Mouse (Mus musculus): ENCODE data around the gene Dnm3. TPM values are rescaled to one million over a fixed set of nuclear protein-coding genes. Genes with fewer than 3 reads are reported as not detected.
A peak's percentile ranks its signal among the peaks of the same experiment; 100 is the strongest.

Gene Dnm3
- polyA plus RNA-seq, 1 experiment from 2014 or later, result 12.9 TPM

- no peaks in the 10 kb centered on the region for H3K27me3 ChIP-seq (ENCODE audit: control insufficient read depth, insufficient read depth, low read length)
- H3K4me3 ChIP-seq (ENCODE audit: low read depth, low read length), result peak overlapping the region; percentile 38
- H3K36me3 ChIP-seq (ENCODE audit: control insufficient read depth, insufficient read depth, low read length), result no peaks in the 10 kb centered on the region
- H3K4me2 ChIP-seq (ENCODE audit: low read depth), result peak overlapping the region; percentile 32
- no peaks in the 10 kb centered on the region for H3K4me1 ChIP-seq (ENCODE audit: control insufficient read depth, insufficient read depth, low read length)
- no peaks in the 10 kb centered on the region for H3K9me3 ChIP-seq (ENCODE audit: control insufficient read depth, low read length)
- ATAC-seq (ENCODE audit: insufficient read depth, low FRiP score, low TSS enrichment) (no peak), DNase-seq (ENCODE audit: low spot score) (no peak)
- peak overlapping the region; percentile 50 for H3K9ac ChIP-seq (ENCODE audit: low read length)
- peak overlapping the region; percentile 79 for H3K27ac ChIP-seq (ENCODE audit: low read depth, low read length)
Measured at GRCm38 (mm10) chr1:162220891-162221290, 256.9 kb downstream of the Dnm3 start.

DNA sequence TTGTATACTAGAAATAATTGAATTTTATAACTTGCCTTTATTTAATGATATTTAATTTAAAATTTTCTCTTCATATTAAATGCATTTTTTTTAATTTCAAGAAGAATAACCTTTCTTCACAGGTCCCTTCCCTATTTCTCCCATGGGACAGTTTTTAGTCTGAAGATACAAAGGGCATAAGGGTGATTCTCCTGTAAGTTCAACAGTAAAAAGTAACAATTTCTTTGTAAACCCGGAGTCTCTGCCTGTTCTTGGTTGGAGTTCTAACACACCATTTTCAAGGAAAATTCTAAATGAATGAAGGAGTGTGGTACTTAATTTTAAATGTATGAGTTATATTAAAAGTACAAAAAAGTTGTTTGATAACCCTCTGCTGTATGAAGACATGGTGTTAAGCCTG is 258.1 kb downstream of the Dnm3 start:
- H3K9ac ChIP-seq (ENCODE audit: low read length), result peak overlapping the region; percentile 49; the same call in 1 of the 2 replicates
- no peak for DNase-seq (ENCODE audit: low spot score)
- WGBS, result 57% methylated on average over 1 of the region's 1 CpGs
- no peaks in the 10 kb centered on the region for H3K9me3 ChIP-seq (ENCODE audit: control insufficient read depth, low read length)
- no peaks in the 10 kb centered on the region; the same call in 1 of the 2 replicates for H3K4me1 ChIP-seq (ENCODE audit: control insufficient read depth, insufficient read depth, low read length)
- H3K27ac ChIP-seq (ENCODE audit: low read depth, low read length), result peak overlapping the region; percentile 79
- H3K4me2 ChIP-seq (ENCODE audit: low read depth), result no peak overlapping the region
- ATAC-seq (ENCODE audit: insufficient read depth, low FRiP score, low TSS enrichment), result no peak
- no peaks in the 10 kb centered on the region for H3K27me3 ChIP-seq (ENCODE audit: control insufficient read depth, insufficient read depth, low read length)
- H3K36me3 ChIP-seq (ENCODE audit: control insufficient read depth, insufficient read depth, low read length), result no peaks in the 10 kb centered on the region
- H3K4me3 ChIP-seq (ENCODE audit: low read depth, low read length), result peak overlapping the region; percentile 38

- H3K27me3 ChIP-seq (ENCODE audit: control insufficient read depth, insufficient read depth, low read length), result no peaks in the 10 kb centered on the region
- H3K27ac ChIP-seq (ENCODE audit: low read depth, low read length), result peak overlapping the region; percentile 94
- 64% methylated on average over 8 of the region's 8 CpGs for WGBS
- H3K4me1 ChIP-seq (ENCODE audit: control insufficient read depth, insufficient read depth, low read length), result no peaks in the 10 kb centered on the region; the same call in 1 of the 2 replicates
- no peak overlapping the region for H3K4me2 ChIP-seq (ENCODE audit: low read depth)
- H3K9me3 ChIP-seq (ENCODE audit: control insufficient read depth, low read length), result no peaks in the 10 kb centered on the region
- H3K4me3 ChIP-seq (ENCODE audit: low read depth, low read length), result peak overlapping the region; percentile 38
- DNase-seq (ENCODE audit: low spot score) (no peak), ATAC-seq (ENCODE audit: insufficient read depth, low FRiP score, low TSS enrichment) (no peak)
- H3K36me3 ChIP-seq (ENCODE audit: control insufficient read depth, insufficient read depth, low read length), result no peaks in the 10 kb centered on the region
- H3K9ac ChIP-seq (ENCODE audit: low read length), result peak overlapping the region; percentile 46
Measured at GRCm38 (mm10) chr1:162218530-162219180, 259.2 kb downstream of the Dnm3 start.

DNA sequence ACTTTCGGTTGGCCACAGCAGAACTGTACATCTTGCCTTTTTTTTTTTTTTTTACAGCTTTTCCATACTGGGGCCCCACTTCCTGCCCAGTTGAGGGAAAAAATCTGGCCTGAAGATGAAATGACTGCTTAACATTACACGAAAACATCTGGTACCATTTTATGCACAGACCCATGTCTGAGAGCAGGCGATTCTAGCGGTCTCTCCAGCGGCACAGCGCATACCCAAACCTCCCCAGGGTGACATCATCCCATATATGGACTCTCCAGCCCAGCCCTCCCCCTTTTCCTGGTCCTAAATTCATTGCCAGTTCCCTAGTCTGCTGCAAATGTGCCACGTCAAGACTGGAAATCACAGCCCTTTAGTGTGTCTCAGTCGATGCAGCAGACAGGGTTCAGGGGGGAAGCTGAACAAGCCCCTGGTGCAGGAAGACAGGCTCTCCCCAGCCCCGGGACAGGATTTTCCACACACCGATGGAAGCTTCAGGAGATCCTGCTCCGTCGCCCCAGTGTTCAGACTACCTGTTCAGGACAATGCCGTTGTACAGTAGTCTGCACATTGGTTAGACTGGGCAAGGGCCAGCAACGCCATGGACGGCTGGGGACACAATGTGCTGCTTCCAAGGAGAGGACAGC is 260.4 kb downstream of the Dnm3 start:
- no peaks in the 10 kb centered on the region for H3K36me3 ChIP-seq (ENCODE audit: control insufficient read depth, insufficient read depth, low read length)
- no peak overlapping the region for H3K4me2 ChIP-seq (ENCODE audit: low read depth)
- no peaks in the 10 kb centered on the region; the same call in 1 of the 2 replicates for H3K4me1 ChIP-seq (ENCODE audit: control insufficient read depth, insufficient read depth, low read length)
- peak overlapping the region; percentile 94 for H3K27ac ChIP-seq (ENCODE audit: low read depth, low read length)
- H3K9ac ChIP-seq (ENCODE audit: low read length), result peak overlapping the region; percentile 46
- no peaks in the 10 kb centered on the region for H3K27me3 ChIP-seq (ENCODE audit: control insufficient read depth, insufficient read depth, low read length)
- ATAC-seq (ENCODE audit: insufficient read depth, low FRiP score, low TSS enrichment), result peak; percentile 60
- no peaks in the 10 kb centered on the region for H3K9me3 ChIP-seq (ENCODE audit: control insufficient read depth, low read length)
- peak; percentile 75 for DNase-seq (ENCODE audit: low spot score)
- WGBS, result 50% methylated on average over 15 of the region's 15 CpGs
- peak overlapping the region; percentile 38 for H3K4me3 ChIP-seq (ENCODE audit: low read depth, low read length)

DNA sequence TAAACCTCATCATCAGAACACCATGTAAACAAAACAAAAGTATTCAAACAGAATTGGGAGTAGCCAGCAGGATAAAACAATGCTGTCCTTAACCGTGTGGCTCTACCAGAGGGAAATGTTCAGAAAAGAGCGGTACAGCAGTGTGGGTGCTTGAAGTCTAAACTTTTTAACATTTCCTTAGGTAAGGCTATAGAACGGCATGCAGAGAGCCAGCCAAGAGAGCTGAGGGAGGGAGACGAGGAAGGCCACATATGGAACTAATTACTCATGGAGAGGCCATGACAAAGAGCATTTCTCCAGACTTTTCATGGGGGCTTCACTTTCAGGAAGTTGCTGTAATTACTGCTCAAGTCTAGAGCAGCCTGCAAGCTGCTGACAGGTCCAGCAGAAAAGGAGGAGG is 261.2 kb downstream of the Dnm3 start:
- H3K4me1 ChIP-seq (ENCODE audit: control insufficient read depth, insufficient read depth, low read length), result no peaks in the 10 kb centered on the region; the same call in 1 of the 2 replicates
- no peak overlapping the region for H3K4me3 ChIP-seq (ENCODE audit: low read depth, low read length)
- no peak for ATAC-seq (ENCODE audit: insufficient read depth, low FRiP score, low TSS enrichment)
- no peaks in the 10 kb centered on the region for H3K36me3 ChIP-seq (ENCODE audit: control insufficient read depth, insufficient read depth, low read length)
- H3K4me2 ChIP-seq (ENCODE audit: low read depth), result no peak overlapping the region; the same call in 1 of the 2 replicates
- peak; percentile 43 for DNase-seq (ENCODE audit: low spot score)
- no peaks in the 10 kb centered on the region for H3K9me3 ChIP-seq (ENCODE audit: control insufficient read depth, low read length)
- H3K27ac ChIP-seq (ENCODE audit: low read depth, low read length), result peak overlapping the region; percentile 15; the same call in 1 of the 2 replicates
- 36% methylated on average over 4 of the region's 4 CpGs for WGBS
- H3K9ac ChIP-seq (ENCODE audit: low read length), result no peak overlapping the region
- no peaks in the 10 kb centered on the region for H3K27me3 ChIP-seq (ENCODE audit: control insufficient read depth, insufficient read depth, low read length)

- Histone ChIP-seq H3K27me3 (ENCODE audit: control insufficient read depth, insufficient read depth, low read length) (no peaks in the 10 kb centered on the region), H3K4me1 (ENCODE audit: control insufficient read depth, insufficient read depth, low read length) (no peaks in the 10 kb centered on the region; the same call in 1 of the 2 replicates), H3K9ac (ENCODE audit: low read length) (no peak overlapping the region), H3K36me3 (ENCODE audit: control insufficient read depth, insufficient read depth, low read length) (no peaks in the 10 kb centered on the region), H3K4me2 (ENCODE audit: low read depth) (no peak overlapping the region), H3K4me3 (ENCODE audit: low read depth, low read length) (no peak overlapping the region), H3K27ac (ENCODE audit: low read depth, low read length) (no peak overlapping the region), H3K9me3 (ENCODE audit: control insufficient read depth, low read length) (no peaks in the 10 kb centered on the region)
- WGBS, result 71% methylated on average over 5 of the region's 5 CpGs
- ATAC-seq (ENCODE audit: insufficient read depth, low FRiP score, low TSS enrichment), result no peak
- DNase-seq (ENCODE audit: low spot score), result no peak
Measured at GRCm38 (mm10) chr1:162215743-162216142, 262.1 kb downstream of the Dnm3 start.

GRCm38 (mm10) chr1:162213066-162213465 is 264.8 kb downstream of the Dnm3 start:
- no peaks in the 10 kb centered on the region for H3K9me3 ChIP-seq (ENCODE audit: control insufficient read depth, low read length)
- H3K4me2 ChIP-seq (ENCODE audit: low read depth), result no peak overlapping the region
- H3K4me3 ChIP-seq (ENCODE audit: low read depth, low read length), result no peak overlapping the region
- 91% methylated on average over 8 of the region's 8 CpGs for WGBS
- no peak for DNase-seq (ENCODE audit: low spot score)
- ATAC-seq (ENCODE audit: insufficient read depth, low FRiP score, low TSS enrichment), result no peak
- H3K27me3 ChIP-seq (ENCODE audit: control insufficient read depth, insufficient read depth, low read length), result no peaks in the 10 kb centered on the region
- no peak overlapping the region for H3K9ac ChIP-seq (ENCODE audit: low read length)
- peaks cover 6% of the 10 kb centered on the region; the same call in 1 of the 2 replicates for H3K4me1 ChIP-seq (ENCODE audit: control insufficient read depth, insufficient read depth, low read length)
- H3K27ac ChIP-seq (ENCODE audit: low read depth, low read length), result no peak overlapping the region
- H3K36me3 ChIP-seq (ENCODE audit: control insufficient read depth, insufficient read depth, low read length), result no peaks in the 10 kb centered on the region

DNA sequence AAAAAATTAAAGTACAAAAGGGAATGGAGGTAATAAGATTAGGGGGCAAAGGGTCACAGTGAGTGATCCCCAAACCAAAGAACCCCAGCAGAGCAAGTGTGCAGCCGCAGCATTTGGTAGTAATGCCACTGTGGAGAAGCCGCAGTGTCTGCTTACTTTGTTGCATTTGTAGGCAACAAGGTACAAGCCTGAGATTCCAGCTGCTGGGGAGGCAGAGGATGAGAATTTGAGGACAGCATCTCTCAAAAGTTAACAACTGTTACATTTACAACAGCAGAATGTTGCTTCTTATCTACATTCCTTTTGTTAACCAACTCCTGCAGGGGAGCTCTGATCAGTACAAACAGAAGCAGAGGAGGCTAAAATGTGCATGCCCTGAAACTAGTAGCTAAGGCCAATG is 267.3 kb downstream of the Dnm3 start:
- Histone ChIP-seq H3K9ac (ENCODE audit: low read length) (no peak overlapping the region), H3K4me3 (ENCODE audit: low read depth, low read length) (no peak overlapping the region), H3K4me1 (ENCODE audit: control insufficient read depth, insufficient read depth, low read length) (peaks cover 6% of the 10 kb centered on the region; the same call in 1 of the 2 replicates), H3K4me2 (ENCODE audit: low read depth) (no peak overlapping the region), H3K27ac (ENCODE audit: low read depth, low read length) (0 out of 2 replicates have a peak overlapping the region, but pooled peaks have one; percentile 15), H3K9me3 (ENCODE audit: control insufficient read depth, low read length) (no peaks in the 10 kb centered on the region), H3K27me3 (ENCODE audit: control insufficient read depth, insufficient read depth, low read length) (no peaks in the 10 kb centered on the region), H3K36me3 (ENCODE audit: control insufficient read depth, insufficient read depth, low read length) (no peaks in the 10 kb centered on the region)
- ATAC-seq (ENCODE audit: insufficient read depth, low FRiP score, low TSS enrichment), result no peak
- WGBS, result 41% methylated on average over 2 of the region's 2 CpGs
- no peak for DNase-seq (ENCODE audit: low spot score)
